Mouse (Mus musculus): ENCODE results near the gene Bbx. TPM values are rescaled to one million over a fixed set of nuclear protein-coding genes. Genes with fewer than 3 reads are reported as not detected.
A peak's percentile ranks its signal among the peaks of the same experiment; 100 is the strongest.

Bbx gene
- total and polyA plus RNA-seq, 3 experiments, result 20.6 to 26.2 (median 21.6) TPM

GRCm38 (mm10) chr16:50456053-50456452 is 23.9 kb upstream of the Bbx start:
- no peak overlapping the region for H3K27ac ChIP-seq (ENCODE audit: insufficient read depth, low read depth)
- in situ Hi-C loops (cut with MboI; ENCODE audit: low pct_ligation_motif_present, low pct_unique_long_range_greater_than_20kb, low sequenced_read_pairs), result no loop called here
- H3K4me2 ChIP-seq (ENCODE audit: insufficient read depth, low read depth, poor library complexity, severe bottlenecking), result no peak overlapping the region
- no peaks in the 10 kb centered on the region for H3K36me3 ChIP-seq (replicated peaks in 1 of 2; ENCODE audit: control insufficient read depth in 1 of 2, insufficient read depth in 1 of 2, low read length in 1 of 2)
- no peaks in the 10 kb centered on the region for H3K79me2 ChIP-seq (replicated peaks; ENCODE audit: control insufficient read depth, extremely low read depth, insufficient read depth, poor library complexity, severe bottlenecking)
- no peak overlapping the region for H3K9ac ChIP-seq (ENCODE audit: insufficient read depth, low read depth)
- H3K4me1 ChIP-seq (ENCODE audit: control insufficient read depth in 1 of 2, insufficient read depth in 2 of 2), result no peaks in the 10 kb centered on the region
- H3K4me3 ChIP-seq (replicated peaks in 1 of 3; ENCODE audit: low read depth in 2 of 3, low read length in 2 of 3, poor library complexity in 1 of 3), result no peak overlapping the region
- dilution Hi-C loops (cut with MboI; ENCODE audit: extremely low pct_ligation_motif_present, extremely low pct_unique_long_range_greater_than_20kb, low sequenced_read_pairs), result no loop called here
- DNase-seq (ENCODE audit: extremely low read depth), result no peak
- H3K9me3 ChIP-seq (replicated peaks; ENCODE audit: low read length), result no peaks in the 10 kb centered on the region
- no peak for TF ChIP-seq KAT2A (IDR thresholded peaks at IDR 0.05; ENCODE audit: insufficient replicate concordance, low read length)
- peak; percentile 74 for TF ChIP-seq ZNF384 (IDR thresholded peaks at IDR 0.05; ENCODE audit: low read depth, low read length)
- no peaks in the 10 kb centered on the region for H3K27me3 ChIP-seq (replicated peaks)

- TF ChIP-seq EP300 (IDR thresholded peaks at IDR 0.05; ENCODE audit: low read length) (no peak), MYC (IDR thresholded peaks at IDR 0.05; ENCODE audit: low read depth, low read length) (0 out of 2 replicates have a peak, but pooled peaks have one; percentile 35), SIN3A (IDR thresholded peaks at IDR 0.05; ENCODE audit: low read length) (no peak), NELFE (IDR thresholded peaks at IDR 0.05; ENCODE audit: low read depth, low read length) (no peak), MEF2A (IDR thresholded peaks at IDR 0.05; ENCODE audit: borderline replicate concordance, low read depth, low read length) (no peak), JUN (IDR thresholded peaks at IDR 0.05; ENCODE audit: insufficient read depth, low read depth, low read length) (no peak), UBTF (IDR thresholded peaks at IDR 0.05; ENCODE audit: low read depth, low read length) (no peak), JUND (conservative IDR thresholded peaks at IDR 0.05; ENCODE audit: low read depth, low read length) (no peak), MAX (IDR thresholded peaks at IDR 0.05; ENCODE audit: low read length) (0 out of 2 replicates have a peak, but pooled peaks have one; percentile 12)
- in situ Hi-C loops (cut with MboI; ENCODE audit: low pct_ligation_motif_present, low pct_unique_long_range_greater_than_20kb, low sequenced_read_pairs) (no loop called here), dilution Hi-C loops (cut with MboI; ENCODE audit: extremely low pct_ligation_motif_present, extremely low pct_unique_long_range_greater_than_20kb, low sequenced_read_pairs) (no loop called here)
- H3K4me3 ChIP-seq (replicated peaks in 1 of 3; ENCODE audit: low read depth in 2 of 3, low read length in 2 of 3, poor library complexity in 1 of 3), result no peak overlapping the region
- no peak overlapping the region for H3K4me2 ChIP-seq (ENCODE audit: insufficient read depth, low read depth, poor library complexity, severe bottlenecking)
- H3K27ac ChIP-seq (ENCODE audit: insufficient read depth, low read depth), result no peak overlapping the region
- H3K27me3 ChIP-seq (replicated peaks), result no peaks in the 10 kb centered on the region
- H3K36me3 ChIP-seq (replicated peaks in 1 of 2; ENCODE audit: control insufficient read depth in 1 of 2, insufficient read depth in 1 of 2, low read length in 1 of 2), result no peaks in the 10 kb centered on the region
- no peaks in the 10 kb centered on the region for H3K9me3 ChIP-seq (replicated peaks; ENCODE audit: low read length)
- H3K79me2 ChIP-seq (replicated peaks; ENCODE audit: control insufficient read depth, extremely low read depth, insufficient read depth, poor library complexity, severe bottlenecking), result no peaks in the 10 kb centered on the region
- no peak overlapping the region for H3K9ac ChIP-seq (ENCODE audit: insufficient read depth, low read depth)
- DNase-seq (ENCODE audit: extremely low read depth), result no peak
- H3K4me1 ChIP-seq (ENCODE audit: control insufficient read depth in 1 of 2, insufficient read depth in 2 of 2), result peaks cover 0 to 4% of the 10 kb centered on the region in 2 experiments; a peak in 1 of 4 replicates
Observed at GRCm38 (mm10) chr16:50449086-50449485, 16.9 kb upstream of the Bbx start.

GRCm38 (mm10) chr16:50445014-50445413 is 12.8 kb upstream of the Bbx start:
- DNase-seq (ENCODE audit: extremely low read depth), result peak; percentile 12
- in situ Hi-C loops (cut with MboI; ENCODE audit: low pct_ligation_motif_present, low pct_unique_long_range_greater_than_20kb, low sequenced_read_pairs) (no loop called here), dilution Hi-C loops (cut with MboI; ENCODE audit: extremely low pct_ligation_motif_present, extremely low pct_unique_long_range_greater_than_20kb, low sequenced_read_pairs) (no loop called here)
- no peak overlapping the region for H3K27ac ChIP-seq (ENCODE audit: insufficient read depth, low read depth)
- no peak overlapping the region for H3K4me3 ChIP-seq (replicated peaks in 1 of 3; ENCODE audit: low read depth in 2 of 3, low read length in 2 of 3, poor library complexity in 1 of 3)
- no peak for TF ChIP-seq TCF12 (IDR thresholded peaks at IDR 0.05; ENCODE audit: low read depth, low read length)
- 0 out of 2 replicates have a peak, but pooled peaks have one; percentile 12 for TF ChIP-seq EP300 (IDR thresholded peaks at IDR 0.05; ENCODE audit: low read length)
- no peak for TF ChIP-seq ZMIZ1 (IDR thresholded peaks at IDR 0.05; ENCODE audit: low read depth, low read length)
- TF ChIP-seq IRF4 (IDR thresholded peaks at IDR 0.05; ENCODE audit: low read depth, low read length), result no peak; the same call in 1 of the 2 replicates
- TF ChIP-seq JUN (IDR thresholded peaks at IDR 0.05; ENCODE audit: insufficient read depth, low read depth, low read length), result no peak
- no peak for TF ChIP-seq SMC3 (IDR thresholded peaks at IDR 0.05; ENCODE audit: low read depth, low read length)
- no peak for TF ChIP-seq MXI1 (IDR thresholded peaks at IDR 0.05; ENCODE audit: low read depth, low read length)
- H3K4me1 ChIP-seq (ENCODE audit: control insufficient read depth in 1 of 2, insufficient read depth in 2 of 2), result peaks cover 2 to 4% of the 10 kb centered on the region in 2 experiments; a peak in 1 of 4 replicates
- no peaks in the 10 kb centered on the region for H3K27me3 ChIP-seq (replicated peaks)
- H3K79me2 ChIP-seq (replicated peaks; ENCODE audit: control insufficient read depth, extremely low read depth, insufficient read depth, poor library complexity, severe bottlenecking), result no peaks in the 10 kb centered on the region
- H3K4me2 ChIP-seq (ENCODE audit: insufficient read depth, low read depth, poor library complexity, severe bottlenecking), result no peak overlapping the region
- H3K9ac ChIP-seq (ENCODE audit: insufficient read depth, low read depth), result no peak overlapping the region
- no peaks in the 10 kb centered on the region for H3K36me3 ChIP-seq (replicated peaks in 1 of 2; ENCODE audit: control insufficient read depth in 1 of 2, insufficient read depth in 1 of 2, low read length in 1 of 2)
- H3K9me3 ChIP-seq (replicated peaks; ENCODE audit: low read length), result no peaks in the 10 kb centered on the region
